Mouse (Mus musculus) frontal cortex, adult 2 months (tissue): ENCODE results near the gene Cdk9. TPM values are rescaled to one million over a fixed set of nuclear protein-coding genes. Genes with fewer than 3 reads are reported as not detected.

Experiments
- DNase-seq, 2 experiments: peaks; one replicate each; pipeline ENCODE4 v3.0.0; 2022; ENCODE audit warnings: low spot score in 1 of 2; ENCODE audit errors: extremely low spot score in 1 of 2
- polyA plus RNA-seq: library from polyadenylated mRNA; depleted of rRNA; stranded (reverse); fragments of >200 nt; gene quantifications from 2 replicates; pipeline ENCODE4 v1.2.3, GENCODE M21; 2012

Cdk9 gene
- polyA plus RNA-seq, 1 experiment = 268 TPM

- no peak for DNase-seq
Observed at GRCm38 (mm10) chr2:32734933-32735332, 22.1 kb upstream of the Cdk9 start.

- DNase-seq = no peak
Observed at GRCm38 (mm10) chr2:32734480-32734879, 21.6 kb upstream of the Cdk9 start.

GRCm38 (mm10) chr2:32732695-32733094 lies 19.8 kb upstream of the Cdk9 start:
- DNase-seq = no peak

DNA sequence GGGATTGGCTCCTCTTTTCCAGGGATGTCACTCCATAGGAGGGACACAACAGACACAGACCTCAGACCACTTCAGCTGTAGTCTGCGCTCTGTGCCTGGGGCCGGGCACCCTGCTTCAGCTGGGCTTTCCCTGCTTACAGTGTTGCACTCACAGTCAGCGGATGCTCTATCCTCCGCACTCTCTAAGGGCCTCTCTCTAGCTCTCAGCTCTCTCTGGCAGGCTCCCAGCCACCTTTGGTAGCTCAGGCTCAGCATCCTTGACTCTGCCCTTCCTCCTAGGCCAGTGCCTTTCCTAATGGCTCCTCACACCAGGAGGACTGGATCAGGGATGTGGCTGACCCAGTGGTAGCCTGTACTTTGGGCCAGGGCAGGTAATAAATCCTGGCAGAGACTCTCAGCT lies 19.0 kb upstream of the Cdk9 start:
- no peak for DNase-seq

- no peak for DNase-seq
Observed at GRCm38 (mm10) chr2:32730854-32731253, 18.0 kb upstream of the Cdk9 start.

GRCm38 (mm10) chr2:32729547-32729946 lies 16.7 kb upstream of the Cdk9 start:
- DNase-seq = no peak

- no peak for DNase-seq
Observed at GRCm38 (mm10) chr2:32728463-32728862, 15.6 kb upstream of the Cdk9 start.

DNA sequence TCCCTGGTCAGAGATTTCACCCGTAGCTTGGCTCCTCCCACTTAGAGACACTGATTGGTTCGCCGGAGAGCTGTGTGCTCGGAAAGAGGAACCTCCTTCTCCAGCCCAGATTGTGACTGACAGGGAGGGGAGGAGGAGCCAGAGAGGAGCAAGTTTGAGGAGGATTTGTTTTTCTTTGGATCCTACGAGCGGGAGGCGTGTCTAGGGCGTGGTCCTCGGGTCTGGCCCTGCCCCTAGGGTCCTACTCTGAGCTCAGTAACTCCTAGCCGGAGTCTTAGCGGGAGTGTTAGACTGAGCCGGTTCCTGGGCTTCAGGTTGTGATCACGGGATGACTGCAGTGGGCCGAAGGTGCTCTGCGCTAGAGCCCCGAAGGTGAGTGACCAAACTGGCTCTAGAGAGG lies 14.6 kb upstream of the Cdk9 start:
- DNase-seq = peak; percentile 82 to 87

DNA sequence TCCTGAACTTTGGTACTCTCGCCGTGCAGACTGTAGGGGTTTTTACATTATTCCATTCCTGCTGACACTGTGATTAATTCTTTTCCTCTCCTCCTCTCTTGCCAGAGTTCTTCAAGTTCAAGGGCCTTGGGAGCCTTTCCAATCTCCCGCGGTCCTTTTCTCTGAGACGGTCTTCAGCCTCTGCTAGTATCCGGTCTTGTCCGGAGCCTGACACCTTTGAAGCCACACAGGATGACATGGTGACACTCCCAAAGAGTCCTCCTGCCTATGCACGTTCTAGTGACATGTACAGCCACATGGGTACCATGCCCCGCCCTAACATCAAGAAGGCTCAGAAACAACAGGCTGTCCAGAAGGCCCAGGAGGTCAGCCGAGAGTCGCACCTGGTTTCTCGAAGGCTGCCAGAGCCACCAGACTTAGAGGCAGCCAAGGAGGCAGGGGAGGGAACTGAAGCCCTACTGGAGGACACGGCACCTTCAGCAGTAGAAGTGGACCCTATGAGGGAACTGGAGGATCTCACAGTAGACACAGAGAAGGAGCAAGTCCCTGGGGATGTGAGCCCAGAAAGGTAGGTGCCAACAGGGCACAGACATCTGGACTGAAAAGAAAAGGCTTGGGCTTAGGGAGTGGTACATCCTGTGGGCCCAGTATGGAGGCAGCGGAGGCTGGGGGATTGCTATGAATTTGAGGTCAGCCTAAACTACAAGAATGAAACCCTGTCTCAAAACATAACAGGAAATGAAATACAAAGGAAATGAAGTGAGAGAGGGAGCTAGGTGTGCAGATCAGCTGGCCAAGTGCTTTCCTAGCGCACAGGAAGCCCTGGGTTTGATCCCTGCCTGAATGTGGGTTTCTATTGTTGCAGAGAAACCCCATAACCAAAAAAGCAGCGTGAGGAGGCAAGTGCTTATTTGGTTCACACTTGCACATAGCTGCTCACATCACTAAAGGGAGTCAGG lies 12.2 kb upstream of the Cdk9 start:
- DNase-seq = no peak

GRCm38 (mm10) chr2:32724149-32724548 lies 11.3 kb upstream of the Cdk9 start:
- DNase-seq = no peak

- no peak for DNase-seq
Observed at GRCm38 (mm10) chr2:32722581-32722980, 9.7 kb upstream of the Cdk9 start.

DNA sequence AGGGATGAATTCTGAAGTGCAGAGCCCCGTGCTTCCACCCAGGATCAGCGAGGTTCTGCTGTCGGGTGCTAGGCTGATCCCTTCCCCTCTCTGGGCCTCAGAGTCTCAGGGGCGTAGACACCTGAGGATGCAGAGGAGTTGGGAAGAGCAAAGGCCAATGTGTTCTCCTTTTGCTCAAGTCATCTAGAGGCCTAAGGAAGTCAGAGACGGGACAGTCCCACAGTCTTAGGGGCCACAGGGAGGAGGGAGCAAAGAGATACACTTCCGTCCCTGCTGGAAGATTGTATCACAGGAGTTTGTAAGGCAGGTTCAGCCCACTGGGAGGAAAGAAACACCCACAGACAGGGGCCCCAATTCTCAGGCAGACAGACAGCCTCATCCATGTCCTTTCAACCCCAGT lies 9.2 kb upstream of the Cdk9 start:
- no peak for DNase-seq

GRCm38 (mm10) chr2:32720681-32721229 lies 7.9 kb upstream of the Cdk9 start, which contains the start of gene Sh2d3c:
TSS of gene Sh2d3c (plus strand) at chr2:32721055.
- DNase-seq = no peak

DNA sequence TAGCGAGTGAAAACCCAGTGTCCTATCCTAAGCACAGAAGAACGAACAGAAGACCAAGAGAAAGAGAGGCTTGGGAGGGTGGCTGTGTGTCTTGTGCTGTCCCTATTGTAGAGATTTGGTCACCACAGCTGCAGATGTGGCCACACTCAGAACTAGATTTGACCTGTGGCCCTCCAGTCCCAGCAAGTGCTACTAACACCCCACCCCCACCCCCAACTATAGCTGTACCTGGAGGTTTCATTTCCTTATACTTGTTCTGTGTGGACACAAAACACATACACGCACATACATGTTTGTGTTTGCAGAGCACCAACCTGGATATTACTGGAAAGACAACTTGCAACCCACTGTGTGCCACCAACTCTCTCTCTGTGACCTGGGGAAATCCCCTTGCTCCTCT lies 7.2 kb upstream of the Cdk9 start:
- DNase-seq = no peak

- no peak for DNase-seq
Observed at GRCm38 (mm10) chr2:32718761-32719160, 5.9 kb upstream of the Cdk9 start.

GRCm38 (mm10) chr2:32714987-32715425 lies 2.1 kb upstream of the Cdk9 start:
- DNase-seq = no peak

- DNase-seq = no peak
Observed at GRCm38 (mm10) chr2:32714117-32714986, 1.5 kb upstream of the Cdk9 start.

DNA sequence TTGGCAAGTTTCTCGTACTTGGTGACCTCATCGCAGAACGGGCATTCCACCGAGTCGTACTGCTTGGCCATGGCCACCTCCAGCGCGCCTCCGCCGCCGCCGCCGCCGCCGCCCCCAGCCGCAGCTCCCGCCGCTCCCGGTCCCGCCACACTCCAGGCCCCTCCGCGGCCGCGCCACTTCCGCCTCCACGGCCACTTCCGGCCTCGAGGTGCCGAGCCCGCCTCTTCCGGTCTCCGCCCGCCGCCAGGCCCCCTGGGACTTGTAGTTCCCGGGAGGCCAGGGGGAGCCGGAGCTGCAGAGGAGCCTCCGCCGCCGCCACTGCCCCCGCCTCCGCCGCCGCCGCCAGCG lies 316 bp downstream of the Cdk9 start:
- peak; percentile 84 to 91 for DNase-seq

- peak in 1 of 2 experiments; percentile 28 for DNase-seq
Observed at GRCm38 (mm10) chr2:32712108-32712551, 746 bp downstream of the Cdk9 start.

DNA sequence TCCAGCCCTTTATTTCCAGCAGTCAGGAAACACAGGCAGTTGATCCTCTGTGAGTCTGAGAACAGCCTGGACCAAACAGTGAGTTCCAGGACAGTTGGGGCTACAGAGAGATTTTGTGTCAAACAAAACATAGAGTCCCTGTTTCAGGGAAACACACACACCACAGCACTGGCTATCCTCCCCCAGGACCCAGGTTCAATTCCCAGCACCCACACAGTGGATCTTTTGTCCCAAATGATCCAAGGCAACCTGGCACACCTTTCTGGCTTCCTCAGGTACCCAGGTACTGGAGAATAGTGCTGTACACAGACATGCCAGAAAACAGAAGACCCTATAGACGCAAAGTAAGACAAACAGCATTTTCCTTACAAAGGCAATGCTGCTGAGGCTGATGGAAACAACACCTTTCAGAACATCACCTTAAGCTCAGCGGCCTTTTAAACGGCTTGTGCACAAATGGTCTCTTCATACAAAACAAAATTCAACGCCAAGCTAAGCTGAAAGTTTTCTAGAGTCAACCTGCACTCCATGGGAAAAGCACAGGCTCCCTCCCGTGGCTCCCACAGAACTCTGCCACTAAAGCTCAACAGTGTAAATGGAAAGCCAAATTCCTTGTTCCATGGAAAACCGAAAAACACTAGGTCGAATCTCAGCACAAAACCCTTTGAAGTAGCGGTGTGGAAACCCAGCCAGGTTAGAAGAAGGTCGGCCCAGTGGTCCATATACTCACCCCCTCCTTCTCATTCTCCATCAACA lies 1.4 kb downstream of the Cdk9 start:
- no peak for DNase-seq
